Mouse (Mus musculus) cortical plate, adult 2 months (tissue): ENCODE data around the gene Pip4p1. TPM values are rescaled to one million over a fixed set of nuclear protein-coding genes. Genes with fewer than 3 reads are reported as not detected.
A peak's percentile ranks its signal among the peaks of the same experiment; 100 is the strongest.
"Not testable (repeated sequence)": the region's sequence is repeated elsewhere in the genome, so short reads cannot be mapped to it uniquely, and the experiment has no call there.

Source experiments
- H3K27ac ChIP-seq: fragments of 200-500 bp; 2 replicates; pipeline ENCODE4 v1.5.1; 2012; ENCODE audit warnings: low read length, control low read depth, inconsistent platforms; ENCODE audit not compliant: insufficient read depth
- H3K4me1 ChIP-seq: fragments of 200-500 bp; 2 replicates; pipeline ENCODE4 v1.6.1; 2011; ENCODE audit warnings: low read length; ENCODE audit not compliant: control insufficient read depth, insufficient read depth
- H3K4me3 ChIP-seq: fragments of 200-500 bp; 2 replicates; pipeline ENCODE4 v1.5.1; 2011; ENCODE audit warnings: mild to moderate bottlenecking, low read length, control low read depth; ENCODE audit not compliant: insufficient read depth
- CTCF ChIP-seq: fragments of 200-500 bp; IDR thresholded peaks from 2 replicates; pipeline ENCODE4 v1.5.1; 2011; ENCODE audit warnings: mild to moderate bottlenecking, control low read depth, low read length; ENCODE audit not compliant: insufficient read depth; ENCODE audit errors: extremely low read depth
- POLR2A ChIP-seq: fragments of 200-500 bp; IDR thresholded peaks from 2 replicates; pipeline ENCODE4 v1.6.1; 2011; ENCODE audit warnings: mild to moderate bottlenecking, low read length, control low read depth; ENCODE audit not compliant: insufficient read depth; ENCODE audit errors: extremely low read depth
- polyA plus RNA-seq: library from polyadenylated mRNA; depleted of rRNA; stranded (reverse); fragments of >200 nt; gene quantifications from 2 replicates; pipeline ENCODE4 v1.2.3, GENCODE M21; 2012; rRNA removed

The Pip4p1 gene
- 169 and 177 TPM in 2 replicates for polyA plus RNA-seq

- peak within 1 kb of the TSS; percentile 61 for H3K4me3 ChIP-seq
- peak; percentile 53; the same call in 1 of the 2 replicates for TF ChIP-seq POLR2A
- TF ChIP-seq CTCF, result no peak
- H3K4me1 ChIP-seq, result peaks cover 2% of the 10 kb centered on the region; the same call in 1 of the 2 replicates
- peak within 1 kb of the TSS; percentile 82 for H3K27ac ChIP-seq
Measured at GRCm38 (mm10) chr14:50930754-50931492, at the start of gene Pip4p1, which contains the start of gene Pnp. Gene Pip4p1, minus strand, starts transcription at chr14:50930856. Gene Pnp, plus strand, starts transcription at chr14:50931082.

GRCm38 (mm10) chr14:50979631-50980030 lies 49.0 kb upstream of the Pip4p1 start:
- no peak for TF ChIP-seq POLR2A
- TF ChIP-seq CTCF, result no peak

GRCm38 (mm10) chr14:50978451-50978850 lies 47.8 kb upstream of the Pip4p1 start:
- H3K4me3 ChIP-seq, H3K27ac ChIP-seq, H3K4me1 ChIP-seq: not testable (repeated sequence)

More at GRCm38 (mm10) chr14:50979631-50980030, 49.0 kb upstream of the Pip4p1 start:
- H3K4me3 ChIP-seq, result no peak overlapping the region
- H3K4me1 ChIP-seq, result no peaks in the 10 kb centered on the region
- no peak overlapping the region for H3K27ac ChIP-seq

- Histone ChIP-seq H3K4me1 (no peaks in the 10 kb centered on the region), H3K27ac (no peak overlapping the region), H3K4me3 (no peak overlapping the region)
- TF ChIP-seq POLR2A (no peak), CTCF (0 out of 2 replicates have a peak, but pooled peaks have one; percentile 6)
Measured at GRCm38 (mm10) chr14:50976674-50977073, 46.0 kb upstream of the Pip4p1 start.

GRCm38 (mm10) chr14:50975001-50975400 lies 44.3 kb upstream of the Pip4p1 start:
- no peak overlapping the region for H3K27ac ChIP-seq
- H3K4me1 ChIP-seq, result peaks cover 2% of the 10 kb centered on the region; the same call in 1 of the 2 replicates
- no peak overlapping the region for H3K4me3 ChIP-seq
- TF ChIP-seq POLR2A (no peak), CTCF (no peak)

GRCm38 (mm10) chr14:50973700-50974099 lies 43.0 kb upstream of the Pip4p1 start:
- TF ChIP-seq CTCF, result no peak
- no peak overlapping the region for H3K27ac ChIP-seq
- peaks cover 2% of the 10 kb centered on the region; the same call in 1 of the 2 replicates for H3K4me1 ChIP-seq
- H3K4me3 ChIP-seq, result no peak overlapping the region

- not testable (repeated sequence) for H3K4me1 ChIP-seq, H3K4me3 ChIP-seq, H3K27ac ChIP-seq
Measured at GRCm38 (mm10) chr14:50973054-50973453, 42.4 kb upstream of the Pip4p1 start.

- TF ChIP-seq POLR2A, result no peak
- no peak for TF ChIP-seq CTCF
- peaks cover 2% of the 10 kb centered on the region; the same call in 1 of the 2 replicates for H3K4me1 ChIP-seq
- H3K27ac ChIP-seq, result peak overlapping the region; percentile 78
- H3K4me3 ChIP-seq, result no peak overlapping the region
Measured at GRCm38 (mm10) chr14:50970822-50971221, 40.2 kb upstream of the Pip4p1 start.

GRCm38 (mm10) chr14:50969558-50970544 lies 39.2 kb upstream of the Pip4p1 start:
- H3K4me3 ChIP-seq, result no peak overlapping the region
- peak overlapping the region; percentile 78 for H3K27ac ChIP-seq
- TF ChIP-seq POLR2A, result no peak
- no peak for TF ChIP-seq CTCF
- peaks cover 2% of the 10 kb centered on the region; the same call in 1 of the 2 replicates for H3K4me1 ChIP-seq

GRCm38 (mm10) chr14:50969041-50969440 lies 38.4 kb upstream of the Pip4p1 start:
- Histone ChIP-seq H3K4me3 (no peak overlapping the region), H3K4me1 (peaks cover 2% of the 10 kb centered on the region; the same call in 1 of the 2 replicates), H3K27ac (no peak overlapping the region)
- TF ChIP-seq CTCF (no peak), POLR2A (no peak)
